Mouse (Mus musculus): ENCODE data around the gene Cdc14a.

The Cdc14a gene

GRCm38 (mm10) chr3:116327001-116327615, 96.7 kb downstream of the Cdc14a start:
- peak; percentile 79 for DNase-seq

- DNase-seq = no peak
These were observed 98.3 kb downstream of the Cdc14a start for GRCm38 (mm10) chr3:116325501-116325900.

GRCm38 (mm10) chr3:116319696-116320095, 104.1 kb downstream of the Cdc14a start:
- DNase-seq = no peak

GRCm38 (mm10) chr3:116311838-116312237, 112.0 kb downstream of the Cdc14a start:
- DNase-seq = no peak

GRCm38 (mm10) chr3:116311173-116311572, 112.7 kb downstream of the Cdc14a start:
- DNase-seq = no peak

- no peak for DNase-seq
These were observed 113.2 kb downstream of the Cdc14a start for GRCm38 (mm10) chr3:116310672-116311071.

GRCm38 (mm10) chr3:116310033-116310432, 113.8 kb downstream of the Cdc14a start:
- DNase-seq = no peak

- no peak for DNase-seq
These were observed 118.8 kb downstream of the Cdc14a start for GRCm38 (mm10) chr3:116304800-116305753.

GRCm38 (mm10) chr3:116302581-116302980, 121.3 kb downstream of the Cdc14a start:
- no peak for DNase-seq

- no peak for DNase-seq
These were observed 122.1 kb downstream of the Cdc14a start for GRCm38 (mm10) chr3:116301754-116302153.

GRCm38 (mm10) chr3:116298727-116299126, 125.1 kb downstream of the Cdc14a start:
- no peak for DNase-seq

- DNase-seq = no peak
These were observed 125.8 kb downstream of the Cdc14a start for GRCm38 (mm10) chr3:116298003-116298402.

- no peak for DNase-seq
These were observed 126.7 kb downstream of the Cdc14a start for GRCm38 (mm10) chr3:116297170-116297569.

- DNase-seq = no peak
These were observed 133.6 kb downstream of the Cdc14a start for GRCm38 (mm10) chr3:116290041-116290815.

- no peak for DNase-seq
These were observed 135.0 kb downstream of the Cdc14a start for GRCm38 (mm10) chr3:116288833-116289232.

- DNase-seq = no peak
These were observed 139.1 kb downstream of the Cdc14a start for GRCm38 (mm10) chr3:116284735-116285134.

- DNase-seq = no peak
These were observed 139.8 kb downstream of the Cdc14a start for GRCm38 (mm10) chr3:116283996-116284395.

GRCm38 (mm10) chr3:116281663-116282062, 142.2 kb downstream of the Cdc14a start:
- no peak for DNase-seq

GRCm38 (mm10) chr3:116277146-116277545, 146.7 kb downstream of the Cdc14a start:
- DNase-seq = no peak

- no peak for DNase-seq
These were observed 152.2 kb downstream of the Cdc14a start for GRCm38 (mm10) chr3:116271679-116272078.

- DNase-seq = no peak
These were observed 156.7 kb downstream of the Cdc14a start for GRCm38 (mm10) chr3:116267036-116267654.

- DNase-seq = no peak
These were observed 157.5 kb downstream of the Cdc14a start for GRCm38 (mm10) chr3:116266360-116266759.

GRCm38 (mm10) chr3:116263977-116264376, 159.9 kb downstream of the Cdc14a start:
- DNase-seq = no peak
